Mouse (Mus musculus): ENCODE measurements at regions not wholly inside any gene's neighbourhood (a gene's known extent, or its start where the extent isn't known, plus 50 kb on each side); places are given as distances from the start of the nearest gene placed in this dataset.
A peak's percentile ranks its signal among the peaks of the same experiment; 100 is the strongest.

GRCm38 (mm10) chr13:39702621-39703020 lies 658.6 kb downstream of the Ofcc1 start:
- DNase-seq: no peak
- Histone ChIP-seq H3K4me1 (ENCODE audit: control insufficient read depth, insufficient read depth, low read length) (no peaks in the 10 kb centered on the region), H3K4me3 (replicated peaks; ENCODE audit: extremely low read depth, low read depth, low read length) (no peak overlapping the region)
- TF ChIP-seq CTCF (IDR thresholded peaks at IDR 0.05; ENCODE audit: insufficient read depth, low read length) (no peak), POLR2A (IDR thresholded peaks at IDR 0.05; ENCODE audit: borderline replicate concordance, extremely low read depth, low read depth, low read length) (no peak)
- WGBS: 64% methylated on average over 2 of the region's 2 CpGs

DNA sequence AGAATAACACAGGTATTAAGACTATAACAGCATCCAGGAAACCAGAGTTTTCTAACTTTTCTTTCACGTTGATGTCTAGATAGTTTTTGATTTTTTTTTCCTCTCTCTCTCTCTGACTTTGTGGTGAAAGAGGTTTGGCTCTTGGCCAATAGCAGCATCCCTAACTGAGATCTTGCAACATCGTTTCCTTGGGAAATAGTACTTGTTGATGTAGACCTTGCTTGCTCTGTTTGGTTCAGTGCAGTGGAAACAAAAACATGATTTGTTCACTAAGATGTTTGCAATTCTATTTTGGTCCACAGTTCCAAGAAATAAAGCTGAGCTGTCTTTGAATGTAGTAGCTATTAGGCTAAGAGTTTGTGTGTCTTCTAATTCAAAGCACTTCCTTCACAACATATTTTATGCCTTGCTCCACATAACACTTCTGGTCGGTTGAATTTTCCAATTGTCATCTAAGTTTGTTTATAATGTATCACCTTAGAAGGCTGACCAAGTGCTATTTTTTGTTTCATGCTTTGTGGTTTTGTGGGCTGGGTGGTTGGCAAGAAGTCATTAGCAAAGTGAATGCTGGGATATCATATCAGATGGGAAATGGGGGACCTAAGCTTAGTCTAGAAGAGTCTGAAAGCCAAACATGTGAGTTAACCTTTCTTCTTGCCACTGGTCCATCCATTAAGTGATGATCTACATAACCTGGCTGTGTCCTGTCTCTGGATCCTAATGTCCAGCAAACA lies 669.8 kb downstream of the Ofcc1 start:
- no peak overlapping the region for H3K4me3 ChIP-seq (replicated peaks; ENCODE audit: extremely low read depth, low read depth, low read length)
- TF ChIP-seq POLR2A (IDR thresholded peaks at IDR 0.05; ENCODE audit: borderline replicate concordance, extremely low read depth, low read depth, low read length) (no peak), CTCF (IDR thresholded peaks at IDR 0.05; ENCODE audit: insufficient read depth, low read length) (no peak)
- no peak for DNase-seq
- H3K4me1 ChIP-seq (ENCODE audit: control insufficient read depth, insufficient read depth, low read length): no peaks in the 10 kb centered on the region
- 34% methylated on average over 3 of the region's 3 CpGs for WGBS

DNA sequence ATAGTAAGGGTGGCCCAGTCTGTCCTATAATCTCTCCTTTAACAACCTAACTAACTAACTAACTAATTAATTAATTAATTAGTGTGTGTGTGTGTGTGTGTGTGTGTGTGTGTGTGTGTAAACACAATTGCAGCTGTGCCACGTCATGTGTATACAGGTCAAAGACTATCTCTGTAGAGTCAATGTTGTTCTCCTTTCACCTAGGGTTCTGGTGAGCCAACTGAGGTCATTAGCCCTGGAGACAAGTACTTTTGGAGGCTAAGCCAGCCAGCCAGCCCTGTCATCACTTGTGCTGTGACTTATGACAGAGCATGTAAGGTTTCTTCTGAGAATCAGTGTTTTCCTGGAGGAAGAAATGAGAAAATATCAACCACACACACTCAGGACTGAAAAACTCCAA lies 696.7 kb downstream of the Ofcc1 start:
- TF ChIP-seq CTCF (IDR thresholded peaks at IDR 0.05; ENCODE audit: insufficient read depth, low read length) (no peak), POLR2A (IDR thresholded peaks at IDR 0.05; ENCODE audit: borderline replicate concordance, extremely low read depth, low read depth, low read length) (no peak)
- H3K4me3 ChIP-seq (replicated peaks; ENCODE audit: extremely low read depth, low read depth, low read length): no peak overlapping the region
- 55% methylated on average over 1 of the region's 1 CpGs for WGBS
- no peak for DNase-seq
- H3K4me1 ChIP-seq (ENCODE audit: control insufficient read depth, insufficient read depth, low read length): no peaks in the 10 kb centered on the region

GRCm38 (mm10) chr13:39649457-39649856 lies 688.8 kb upstream of the Slc35b3 start:
- WGBS: 55% methylated on average over 12 of the region's 12 CpGs
- TF ChIP-seq POLR2A (IDR thresholded peaks at IDR 0.05; ENCODE audit: borderline replicate concordance, extremely low read depth, low read depth, low read length) (no peak), CTCF (IDR thresholded peaks at IDR 0.05; ENCODE audit: insufficient read depth, low read length) (no peak)
- Histone ChIP-seq H3K4me1 (ENCODE audit: control insufficient read depth, insufficient read depth, low read length) (no peaks in the 10 kb centered on the region), H3K4me3 (replicated peaks; ENCODE audit: extremely low read depth, low read depth, low read length) (no peak overlapping the region)
- no peak for DNase-seq

- DNase-seq: peak; percentile 8
- H3K4me1 ChIP-seq (ENCODE audit: control insufficient read depth, insufficient read depth, low read length): no peaks in the 10 kb centered on the region
- H3K4me3 ChIP-seq (replicated peaks; ENCODE audit: extremely low read depth, low read depth, low read length): no peak overlapping the region
- 20% methylated on average over 9 of the region's 9 CpGs for WGBS
- TF ChIP-seq POLR2A (IDR thresholded peaks at IDR 0.05; ENCODE audit: borderline replicate concordance, extremely low read depth, low read depth, low read length) (no peak), CTCF (IDR thresholded peaks at IDR 0.05; ENCODE audit: insufficient read depth, low read length) (peak; percentile 43; the same call in 1 of the 2 replicates)
Measured at GRCm38 (mm10) chr13:39647367-39647766, 686.7 kb upstream of the Slc35b3 start.

- 69% methylated on average over 8 of the region's 8 CpGs for WGBS
- Histone ChIP-seq H3K4me3 (replicated peaks; ENCODE audit: extremely low read depth, low read depth, low read length) (no peak overlapping the region), H3K4me1 (ENCODE audit: control insufficient read depth, insufficient read depth, low read length) (no peaks in the 10 kb centered on the region)
- no peak for TF ChIP-seq POLR2A (IDR thresholded peaks at IDR 0.05; ENCODE audit: borderline replicate concordance, extremely low read depth, low read depth, low read length)
- no peak for TF ChIP-seq CTCF (IDR thresholded peaks at IDR 0.05; ENCODE audit: insufficient read depth, low read length)
- DNase-seq: peak; percentile 5
Measured at GRCm38 (mm10) chr13:39631506-39632132, 670.9 kb upstream of the Slc35b3 start.

Measured in lung, adult 2 months (tissue).